Mouse (Mus musculus): ENCODE results near the gene Fam171a2.

DNA sequence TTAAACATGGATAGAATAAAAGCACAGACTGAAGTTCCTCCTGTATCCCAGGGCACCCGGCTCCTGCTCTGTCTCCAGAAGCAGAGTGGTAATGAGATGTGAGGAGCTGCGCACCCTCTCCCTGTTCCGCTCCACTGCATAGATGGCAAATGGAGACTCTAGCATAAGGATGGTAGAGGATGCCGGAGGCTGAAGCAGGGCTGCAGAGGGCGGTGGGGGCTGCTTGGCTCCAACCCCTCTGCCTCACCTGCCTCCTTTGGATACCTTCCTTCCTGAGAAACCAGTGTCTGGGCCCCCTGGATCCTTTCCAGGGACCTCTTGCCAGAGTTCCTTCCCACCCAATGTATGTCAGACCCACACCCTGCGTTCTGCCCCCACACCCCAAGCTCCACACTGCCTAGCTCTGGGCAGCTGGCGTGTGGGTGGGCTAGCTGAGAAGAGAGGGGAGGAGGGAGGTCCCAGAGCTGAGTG lies 50.8 kb downstream of the Fam171a2 start:
- TF ChIP-seq CTCF (IDR thresholded peaks at IDR 0.05; ENCODE audit: low read depth) = no peak
- TF ChIP-seq EP300 (IDR thresholded peaks at IDR 0.05; ENCODE audit: low read depth) = no peak
